13 mouse cellular contexts compared by ENCODE assay signal in genomic region chr1:162531584-162531983, GRCm38 (mm10). TPM values are rescaled to one million over a fixed set of nuclear protein-coding genes. Genes with fewer than 3 reads are reported as not detected.
DNase-seq lines count a peak whose midpoint lies in the region; ATAC-seq and TF ChIP-seq lines count a peak whose summit lies in the region.
"Had no signal": no experiment of that assay in that cellular context is flagged by ENCODE, and none has a peak within 500 bp of the region (broad histone marks: within the 10 kb centered on the region; RNA-seq: fewer than 3 reads in every experiment).

No protein-coding gene starts in this region.

- H3K36me3 ChIP-seq in heart, embryonic 12.5 days = peaks cover 50% of the 10 kb centered on the region
- H3K36me3 ChIP-seq in liver, embryonic 14.5 days (replicated peaks; ENCODE audit: control insufficient read depth, insufficient read depth, low read depth) = peaks cover 17% of the 10 kb centered on the region
- peaks cover 45% of the 10 kb centered on the region for H3K36me3 ChIP-seq in liver, embryonic 12.5 days

- no peak overlapping the region for H3K4me3 ChIP-seq in heart, embryonic 12.5 days
- no peak overlapping the region for H3K4me3 ChIP-seq in liver, embryonic 14.5 days (ENCODE audit: insufficient read depth in 1 of 2, low read depth in 2 of 2, low read length in 2 of 2)
- no peak overlapping the region for H3K4me3 ChIP-seq in liver, embryonic 12.5 days
- no peak overlapping the region for H3K4me3 ChIP-seq in cortical plate, adult 2 months (ENCODE audit: insufficient read depth, low read length)
- H3K4me3 ChIP-seq: kidney, embryonic 15.5 days; limb, embryonic 13.5 days; neural tube, embryonic 15.5 days had no signal

- no peak for TF ChIP-seq EP300 in liver, embryonic 14.5 days (IDR thresholded peaks at IDR 0.05; ENCODE audit: low read depth)

- 71% methylated on average over 4 of the region's 4 CpGs for WGBS in heart, embryonic 12.5 days
- 58% methylated on average over 4 of the region's 4 CpGs for WGBS in liver, embryonic 14.5 days (ENCODE audit: insufficient replicate concordance)
- 58% methylated on average over 4 of the region's 4 CpGs for WGBS in liver, embryonic 12.5 days (ENCODE audit: insufficient replicate concordance)

- no peaks in the 10 kb centered on the region for H3K4me1 ChIP-seq in heart, embryonic 12.5 days (replicated peaks)
- H3K4me1 ChIP-seq in liver, embryonic 14.5 days (replicated peaks; ENCODE audit: control insufficient read depth in 2 of 2, insufficient read depth in 2 of 2, low read length in 1 of 2) = no peaks in the 10 kb centered on the region
- no peaks in the 10 kb centered on the region for H3K4me1 ChIP-seq in liver, embryonic 12.5 days
- H3K4me1 ChIP-seq in cortical plate, adult 2 months (ENCODE audit: control insufficient read depth, insufficient read depth, low read length) = no peaks in the 10 kb centered on the region
- H3K4me1 ChIP-seq: kidney, embryonic 15.5 days; limb, embryonic 13.5 days; neural tube, embryonic 15.5 days had no signal

- no peaks in the 10 kb centered on the region for H3K27me3 ChIP-seq in heart, embryonic 12.5 days (replicated peaks)
- H3K27me3 ChIP-seq in liver, embryonic 14.5 days (ENCODE audit: control insufficient read depth, insufficient read depth, low read length) = no peaks in the 10 kb centered on the region
- H3K27me3 ChIP-seq in liver, embryonic 12.5 days (replicated peaks) = no peaks in the 10 kb centered on the region
- H3K27me3 ChIP-seq: kidney, embryonic 15.5 days; limb, embryonic 13.5 days; neural tube, embryonic 15.5 days had no signal

- no peak overlapping the region for H3K4me2 ChIP-seq in heart, embryonic 12.5 days
- no peak overlapping the region for H3K4me2 ChIP-seq in liver, embryonic 14.5 days (ENCODE audit: low read depth)
- no peak overlapping the region for H3K4me2 ChIP-seq in liver, embryonic 12.5 days
- H3K4me2 ChIP-seq: kidney, embryonic 15.5 days; limb, embryonic 13.5 days; neural tube, embryonic 15.5 days had no signal

- H3K9me3 ChIP-seq in heart, embryonic 12.5 days (replicated peaks) = peaks cover 7% of the 10 kb centered on the region
- H3K9me3 ChIP-seq in liver, embryonic 14.5 days (ENCODE audit: control insufficient read depth, low read length) = no peaks in the 10 kb centered on the region
- no peaks in the 10 kb centered on the region for H3K9me3 ChIP-seq in liver, embryonic 12.5 days (replicated peaks)
- H3K9me3 ChIP-seq: kidney, embryonic 15.5 days; neural tube, embryonic 15.5 days had no signal

- DNase-seq in heart, adult 11 months = peak; percentile 69
- no peak for DNase-seq in liver, embryonic 14.5 days (ENCODE audit: low read depth in 3 of 3, low spot score in 3 of 3)
- DNase-seq in B cell, adult 2 months = peak; percentile 14 to 24
- DNase-seq in layer of hippocampus, postnatal 25 days (ENCODE audit: extremely low spot score in 1 of 2, low spot score in 1 of 2) = no peak
- DNase-seq: cerebellum, adult 11 months; right cerebral cortex, adult 18-20 months had no signal

- H3K9ac ChIP-seq in heart, embryonic 12.5 days = no peak overlapping the region
- no peak overlapping the region for H3K9ac ChIP-seq in liver, embryonic 14.5 days (replicated peaks)
- H3K9ac ChIP-seq in liver, embryonic 12.5 days = no peak overlapping the region
- H3K9ac ChIP-seq: kidney, embryonic 15.5 days; limb, embryonic 13.5 days; neural tube, embryonic 15.5 days had no signal

- peak; percentile 61 for TF ChIP-seq CTCF in liver, embryonic 14.5 days (IDR thresholded peaks at IDR 0.05; ENCODE audit: low read depth)
- peak; percentile 28; the same call in 1 of the 2 replicates for TF ChIP-seq CTCF in cortical plate, adult 2 months (IDR thresholded peaks at IDR 0.05; ENCODE audit: extremely low read depth, insufficient read depth, low read length)

- no peak for TF ChIP-seq POLR2A in cortical plate, adult 2 months (IDR thresholded peaks at IDR 0.05; ENCODE audit: extremely low read depth, insufficient read depth, low read length)

- no peak overlapping the region for H3K27ac ChIP-seq in heart, embryonic 12.5 days (ENCODE audit: poor library complexity, severe bottlenecking)
- H3K27ac ChIP-seq in liver, embryonic 14.5 days = no peak overlapping the region
- no peak overlapping the region for H3K27ac ChIP-seq in liver, embryonic 12.5 days
- H3K27ac ChIP-seq in cortical plate, adult 2 months (ENCODE audit: insufficient read depth, low read length) = no peak overlapping the region
- H3K27ac ChIP-seq: kidney, embryonic 15.5 days; limb, embryonic 13.5 days; neural tube, embryonic 15.5 days had no signal

- no peak for ATAC-seq in heart, embryonic 12.5 days (ENCODE audit: insufficient number of reproducible peaks, low FRiP score)
- no peak for ATAC-seq in liver, embryonic 14.5 days (ENCODE audit: insufficient read depth)
- ATAC-seq in liver, embryonic 12.5 days = no peak

RNA-seq across cellular contexts. Expression of gene Mettl13, which starts 16.8 kb away (rescaled TPM):
- polyA plus RNA-seq in heart, embryonic 12.5 days (2016; fragmentation: Nextera tagmentation; extraction: Ambion mirVana) = 13.9 and 15.1 TPM in 2 replicates
- 3.8 and 4.9 TPM in 2 replicates for polyA plus RNA-seq in liver, embryonic 14.5 days (2012; rRNA removed)
- 4.2 and 5.5 TPM in 2 replicates for polyA plus RNA-seq in liver, embryonic 14.5 days (2014; fragmentation: Nextera tagmentation; extraction: Ambion mirVana)
- 20.9 and 22.7 TPM in 2 replicates for polyA plus RNA-seq in liver, embryonic 12.5 days (2016; fragmentation: Nextera tagmentation; extraction: Ambion mirVana)
- 9.3 and 10.3 TPM in 2 replicates for polyA plus RNA-seq in cortical plate, adult 2 months (2012; rRNA removed)
- 10 to 100 TPM in 1 of 2 experiments, 1 to 10 TPM in 1; 9.7 to 15.2 TPM for total RNA-seq in layer of hippocampus, postnatal 25 days (2021)

RNA-seq across cellular contexts. Expression of gene Vamp4, which starts 38.7 kb away (rescaled TPM):
- polyA plus RNA-seq in heart, embryonic 12.5 days (2016; fragmentation: Nextera tagmentation; extraction: Ambion mirVana) = 36.3 and 37.8 TPM in 2 replicates
- 3.4 and 5.6 TPM in 2 replicates for polyA plus RNA-seq in liver, embryonic 14.5 days (2012; rRNA removed)
- 13.5 TPM in 2 replicates for polyA plus RNA-seq in liver, embryonic 14.5 days (2014; fragmentation: Nextera tagmentation; extraction: Ambion mirVana)
- 19.6 and 19.7 TPM in 2 replicates for polyA plus RNA-seq in liver, embryonic 12.5 days (2016; fragmentation: Nextera tagmentation; extraction: Ambion mirVana)
- 82.2 and 84.3 TPM in 2 replicates for polyA plus RNA-seq in cortical plate, adult 2 months (2012; rRNA removed)
- 100 to 1,000 TPM in 1 of 2 experiments, 10 to 100 TPM in 1; 97.6 to 100 TPM for total RNA-seq in layer of hippocampus, postnatal 25 days (2021)

RNA-seq across cellular contexts. Expression of gene Dnm3, which starts 53.8 kb away (rescaled TPM):
- polyA plus RNA-seq in heart, embryonic 12.5 days (2016; fragmentation: Nextera tagmentation; extraction: Ambion mirVana) = 0.95 and 1.1 TPM in 2 replicates
- polyA plus RNA-seq in liver, embryonic 14.5 days (2012; rRNA removed) = 0.61 and 0.65 TPM in 2 replicates
- 0.90 and 0.96 TPM in 2 replicates for polyA plus RNA-seq in liver, embryonic 14.5 days (2014; fragmentation: Nextera tagmentation; extraction: Ambion mirVana)
- polyA plus RNA-seq in liver, embryonic 12.5 days (2016; fragmentation: Nextera tagmentation; extraction: Ambion mirVana) = 1.1 and 1.6 TPM in 2 replicates
- polyA plus RNA-seq in cortical plate, adult 2 months (2012; rRNA removed) = 48.9 and 54.3 TPM in 2 replicates
- total RNA-seq in layer of hippocampus, postnatal 25 days (2021) = 10 to 100 TPM; 66.1 to 83.0 TPM
- total RNA-seq: hematopoietic stem cell, adult 5-6 weeks had no signal

Comparison
In these comparisons a context has a peak if more than half of its experiments do, and no peak if none do; other contexts are left out.
1. DNase-seq: peak in heart, adult 11 months (single experiment) and B cell, adult 2 months (2 of 2); none in liver, embryonic 14.5 days (0 of 3) and layer of hippocampus, postnatal 25 days (0 of 2).
2. RNA of gene Dnm3, which starts 53.8 kb away (polyA plus RNA-seq): 48.9 to 54.3 TPM in cortical plate, adult 2 months; 0.95 to 1.1 TPM in heart, embryonic 12.5 days, 1.1 to 1.6 TPM in liver, embryonic 12.5 days and 0.61 to 0.96 TPM in liver, embryonic 14.5 days; every median in the first group is over 10 times any median in the second.